Mouse (Mus musculus): ENCODE measurements around the gene E2f6. TPM values are rescaled to one million over a fixed set of nuclear protein-coding genes. Genes with fewer than 3 reads are reported as not detected.

E2f6 gene
- polyA plus RNA-seq, 1 experiment from 2014 or later: 40.5 TPM

DNA sequence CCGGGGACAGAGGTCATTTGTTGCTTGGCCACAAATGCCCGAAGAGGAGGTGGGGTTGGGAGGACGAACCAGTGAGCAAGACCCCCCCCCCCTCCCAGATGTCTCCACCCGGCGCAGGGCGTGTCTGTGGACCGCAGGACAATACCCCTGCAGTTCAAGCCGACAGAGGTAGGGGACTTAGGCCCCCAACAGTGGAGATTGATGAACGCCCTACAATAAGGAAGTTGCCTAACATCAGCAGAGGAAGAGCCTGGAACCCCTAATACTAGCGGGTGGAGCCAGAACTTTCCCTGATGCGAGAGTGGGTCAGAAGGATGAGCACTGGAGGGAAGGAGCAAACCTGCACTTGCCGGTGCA is 9.8 kb upstream of the E2f6 start:
- WGBS: 2% methylated on average over 12 of the region's 12 CpGs
- H3K4me1 ChIP-seq (replicated peaks): peaks cover 14% of the 10 kb centered on the region
- peak; percentile 44; the same call in 1 of the 2 replicates for ATAC-seq (replicated peaks; ENCODE audit: insufficient number of reproducible peaks, insufficient read depth, low FRiP score, low read depth)
- peak overlapping the region; percentile 100 for H3K4me2 ChIP-seq
- no peak overlapping the region for H3K27ac ChIP-seq
- no peaks in the 10 kb centered on the region for H3K9me3 ChIP-seq (replicated peaks)
- H3K36me3 ChIP-seq: no peaks in the 10 kb centered on the region
- H3K27me3 ChIP-seq: 0 out of 2 replicates have a peak, but pooled peaks cover 7% of the 10 kb centered on the region
- peak overlapping the region; percentile 60 for H3K4me3 ChIP-seq
- H3K9ac ChIP-seq: peak overlapping the region; percentile 59

DNA sequence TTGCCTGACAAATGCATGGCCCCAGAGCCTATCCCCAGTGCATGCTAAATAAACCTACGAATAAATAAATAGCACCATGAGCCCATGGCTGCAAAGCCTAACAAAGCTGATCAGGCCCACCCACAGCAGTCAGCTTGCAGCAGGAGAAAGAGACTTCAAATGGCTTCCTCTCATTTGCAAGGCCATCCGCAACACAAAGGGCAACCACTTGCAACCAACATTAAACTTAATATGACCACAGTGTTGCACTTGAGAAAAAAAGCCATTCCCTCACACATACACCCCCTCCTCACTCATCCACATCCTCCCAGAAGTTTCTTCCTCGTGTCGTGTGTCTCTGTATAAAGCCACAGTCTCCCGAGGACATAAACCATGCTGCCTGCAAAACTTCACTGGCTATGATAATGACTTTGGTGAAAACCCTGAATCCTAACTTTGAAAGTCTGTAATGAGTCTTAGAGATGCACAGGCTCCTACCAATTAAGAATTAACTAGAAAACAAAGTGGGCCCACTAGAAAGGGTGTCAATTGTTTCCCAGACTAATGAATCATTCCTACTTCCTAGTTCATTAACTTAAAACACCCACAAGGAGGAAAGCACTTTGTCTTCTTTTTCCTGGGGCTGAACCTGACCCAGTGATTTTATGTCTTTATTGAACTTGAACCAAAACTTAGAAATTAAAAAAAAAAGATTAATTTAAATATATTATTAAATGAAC is 7.4 kb upstream of the E2f6 start:
- H3K4me1 ChIP-seq (replicated peaks): peaks cover 14% of the 10 kb centered on the region
- H3K9ac ChIP-seq: no peak overlapping the region
- H3K27me3 ChIP-seq: peaks cover 20% of the 10 kb centered on the region
- H3K4me2 ChIP-seq: no peak overlapping the region
- H3K36me3 ChIP-seq: no peaks in the 10 kb centered on the region
- no peak overlapping the region for H3K4me3 ChIP-seq
- no peaks in the 10 kb centered on the region for H3K9me3 ChIP-seq (replicated peaks)
- H3K27ac ChIP-seq: no peak overlapping the region
- 56% methylated on average over 5 of the region's 5 CpGs for WGBS
- no peak for ATAC-seq (replicated peaks; ENCODE audit: insufficient number of reproducible peaks, insufficient read depth, low FRiP score, low read depth)

DNA sequence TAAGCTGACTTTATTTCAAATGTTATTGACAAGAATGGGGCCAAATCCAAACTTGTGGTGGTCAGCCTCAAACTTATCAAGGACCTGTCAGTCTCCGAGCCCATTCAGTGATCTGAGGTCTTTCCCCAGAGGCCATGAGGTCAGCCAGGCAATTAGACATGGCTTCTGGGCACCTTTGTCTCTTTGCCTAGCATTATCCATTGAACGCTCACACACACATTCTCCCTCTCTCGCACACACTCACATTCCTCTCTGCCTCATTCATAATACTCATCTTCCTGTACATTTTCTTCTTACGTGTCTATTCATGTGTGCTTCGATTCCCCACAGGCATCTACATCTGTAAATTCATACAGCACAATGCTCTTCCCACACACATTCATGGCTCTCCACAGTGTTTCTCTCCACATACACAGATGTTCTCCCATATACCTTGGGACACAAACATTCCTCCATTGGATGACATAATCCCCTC is 6.8 kb upstream of the E2f6 start:
- no peak overlapping the region for H3K4me2 ChIP-seq
- WGBS: 64% methylated on average over 5 of the region's 5 CpGs
- H3K4me1 ChIP-seq (replicated peaks): peaks cover 14% of the 10 kb centered on the region
- no peaks in the 10 kb centered on the region for H3K36me3 ChIP-seq
- peaks cover 22% of the 10 kb centered on the region for H3K27me3 ChIP-seq
- no peaks in the 10 kb centered on the region for H3K9me3 ChIP-seq (replicated peaks)
- H3K27ac ChIP-seq: no peak overlapping the region
- H3K9ac ChIP-seq: no peak overlapping the region
- no peak overlapping the region for H3K4me3 ChIP-seq
- no peak for ATAC-seq (replicated peaks; ENCODE audit: insufficient number of reproducible peaks, insufficient read depth, low FRiP score, low read depth)

DNA sequence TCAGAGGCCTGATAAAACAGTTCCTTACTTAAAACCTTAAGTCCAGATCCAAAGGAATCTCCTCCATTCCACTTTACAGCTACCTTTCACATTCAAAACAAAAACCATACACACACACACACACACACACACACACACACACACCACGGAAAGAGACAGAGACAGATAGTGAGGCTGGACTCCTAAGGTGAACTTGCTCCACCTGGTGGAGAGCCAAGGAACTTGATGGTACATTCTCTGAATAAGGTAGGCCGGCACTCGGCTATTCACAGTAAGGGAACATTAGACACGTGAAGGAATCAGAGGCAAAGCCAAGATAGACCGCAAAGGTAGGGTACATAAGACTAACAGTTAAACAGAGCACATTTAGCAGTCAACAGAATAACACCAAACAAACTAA is 5.3 kb upstream of the E2f6 start:
- ATAC-seq (replicated peaks; ENCODE audit: insufficient number of reproducible peaks, insufficient read depth, low FRiP score, low read depth): no peak
- Histone ChIP-seq H3K27me3 (peaks cover 34% of the 10 kb centered on the region), H3K27ac (no peak overlapping the region), H3K36me3 (no peaks in the 10 kb centered on the region), H3K4me3 (no peak overlapping the region), H3K9ac (no peak overlapping the region), H3K9me3 (replicated peaks) (no peaks in the 10 kb centered on the region), H3K4me2 (no peak overlapping the region), H3K4me1 (replicated peaks) (peaks cover 7% of the 10 kb centered on the region)
- WGBS: 5% methylated on average over 5 of the region's 5 CpGs

DNA sequence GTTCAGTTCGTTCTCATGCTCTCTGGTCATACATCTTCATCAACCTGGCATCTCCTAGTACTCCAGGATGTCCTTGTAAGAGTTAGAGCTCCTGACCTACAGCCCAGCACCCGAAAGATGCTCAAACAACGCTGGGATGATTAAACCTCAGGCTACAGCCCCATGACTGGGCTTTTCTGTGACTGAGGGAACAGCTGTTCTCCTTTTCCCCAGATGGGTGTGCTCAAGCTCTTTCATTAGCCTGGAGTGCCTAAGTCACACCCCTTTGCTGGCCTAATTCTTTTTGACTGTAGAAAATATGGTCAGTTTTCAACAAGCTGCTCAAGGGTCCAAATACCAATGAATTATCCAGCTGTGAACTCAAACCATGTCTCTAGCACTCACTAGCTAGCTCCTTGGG is 2.7 kb upstream of the E2f6 start:
- no peak overlapping the region for H3K4me3 ChIP-seq
- no peaks in the 10 kb centered on the region for H3K9me3 ChIP-seq (replicated peaks)
- H3K9ac ChIP-seq: no peak overlapping the region
- peaks cover 17% of the 10 kb centered on the region for H3K4me1 ChIP-seq (replicated peaks)
- H3K36me3 ChIP-seq: no peaks in the 10 kb centered on the region
- ATAC-seq (replicated peaks; ENCODE audit: insufficient number of reproducible peaks, insufficient read depth, low FRiP score, low read depth): no peak
- no peak overlapping the region for H3K4me2 ChIP-seq
- H3K27me3 ChIP-seq: peaks cover 28% of the 10 kb centered on the region
- no peak overlapping the region for H3K27ac ChIP-seq
- WGBS: 40% methylated on average over 3 of the region's 3 CpGs

DNA sequence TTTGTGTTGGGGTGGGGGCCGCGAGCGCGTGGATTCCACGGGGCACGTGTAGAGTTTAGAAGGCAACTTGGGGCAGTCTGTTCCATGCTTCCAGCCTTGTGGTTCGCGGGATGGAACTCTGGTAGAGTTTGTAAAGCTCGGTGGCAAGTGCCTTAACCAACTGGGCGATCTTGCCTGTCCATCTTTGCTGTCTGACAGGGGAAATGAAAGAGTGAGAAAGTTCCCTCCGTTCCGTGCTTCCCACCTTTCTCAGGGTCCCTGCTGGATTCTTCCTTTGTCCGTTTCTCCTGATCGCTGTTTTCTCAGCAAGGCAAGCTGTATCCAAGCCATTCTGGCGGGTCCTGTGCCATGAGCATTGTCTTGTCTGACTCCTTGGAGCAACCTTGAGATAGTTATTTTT is 714 bp downstream of the E2f6 start:
- Histone ChIP-seq H3K27ac (peak overlapping the region; percentile 72), H3K36me3 (peaks cover 5% of the 10 kb centered on the region), H3K9ac (peak overlapping the region; percentile 78), H3K4me2 (peak overlapping the region; percentile 97), H3K27me3 (peaks cover 25% of the 10 kb centered on the region), H3K4me1 (replicated peaks) (peaks cover 17% of the 10 kb centered on the region), H3K4me3 (peak overlapping the region; percentile 84), H3K9me3 (replicated peaks) (no peaks in the 10 kb centered on the region)
- peak; percentile 34; the same call in 1 of the 2 replicates for ATAC-seq (replicated peaks; ENCODE audit: insufficient number of reproducible peaks, insufficient read depth, low FRiP score, low read depth)
- WGBS: 2% methylated on average over 15 of the region's 15 CpGs

DNA sequence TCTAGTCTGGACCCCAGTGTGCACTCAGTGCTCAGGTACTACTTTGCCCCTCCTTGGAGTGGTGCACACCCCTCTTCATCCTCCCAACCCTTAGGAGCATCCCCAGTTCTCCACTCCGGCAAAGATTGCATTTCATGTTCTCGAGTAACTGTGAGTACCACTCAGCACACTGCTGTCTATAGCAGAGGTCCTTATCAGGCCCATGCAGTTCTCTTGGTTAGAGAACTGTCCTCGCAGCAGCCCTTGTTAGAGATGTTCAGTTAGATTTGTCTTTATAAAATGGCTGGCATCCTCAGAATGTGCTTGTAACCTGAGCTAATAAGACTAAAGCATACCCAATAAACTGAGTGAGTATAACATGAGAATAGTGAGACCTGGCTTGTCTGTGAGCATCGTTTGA is 6.4 kb downstream of the E2f6 start:
- Histone ChIP-seq H3K4me3 (no peak overlapping the region), H3K27me3 (no peaks in the 10 kb centered on the region), H3K27ac (no peak overlapping the region), H3K9ac (no peak overlapping the region), H3K4me2 (no peak overlapping the region), H3K36me3 (peaks cover 46% of the 10 kb centered on the region), H3K9me3 (replicated peaks) (no peaks in the 10 kb centered on the region), H3K4me1 (replicated peaks) (peaks cover 8% of the 10 kb centered on the region)
- WGBS: 84% methylated on average over 4 of the region's 4 CpGs
- no peak for ATAC-seq (replicated peaks; ENCODE audit: insufficient number of reproducible peaks, insufficient read depth, low FRiP score, low read depth)

DNA sequence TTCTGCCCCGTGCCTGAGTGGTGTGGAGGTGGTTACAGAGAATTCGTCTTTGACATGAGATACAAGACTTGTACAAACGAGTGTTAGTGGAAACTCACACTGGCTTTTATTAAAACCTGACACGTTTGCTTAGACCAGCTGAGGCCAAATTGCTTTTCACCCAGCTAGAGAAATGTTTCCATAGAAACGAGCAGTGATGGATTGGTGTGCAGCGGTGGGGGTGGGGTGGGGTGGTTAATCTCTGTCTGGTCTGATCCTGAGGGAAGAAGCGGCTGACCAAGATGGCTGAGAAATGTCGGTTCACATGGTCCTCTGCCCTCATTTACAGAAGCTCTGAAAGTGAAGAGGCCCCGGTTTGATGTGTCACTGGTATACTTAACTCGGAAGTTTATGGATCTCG is 7.8 kb downstream of the E2f6 start:
- Histone ChIP-seq H3K9ac (no peak overlapping the region), H3K36me3 (peaks cover 57% of the 10 kb centered on the region), H3K27ac (no peak overlapping the region), H3K27me3 (no peaks in the 10 kb centered on the region), H3K4me3 (no peak overlapping the region), H3K9me3 (replicated peaks) (no peaks in the 10 kb centered on the region), H3K4me2 (no peak overlapping the region), H3K4me1 (replicated peaks) (no peaks in the 10 kb centered on the region)
- 68% methylated on average over 11 of the region's 11 CpGs for WGBS
- no peak for ATAC-seq (replicated peaks; ENCODE audit: insufficient number of reproducible peaks, insufficient read depth, low FRiP score, low read depth)

DNA sequence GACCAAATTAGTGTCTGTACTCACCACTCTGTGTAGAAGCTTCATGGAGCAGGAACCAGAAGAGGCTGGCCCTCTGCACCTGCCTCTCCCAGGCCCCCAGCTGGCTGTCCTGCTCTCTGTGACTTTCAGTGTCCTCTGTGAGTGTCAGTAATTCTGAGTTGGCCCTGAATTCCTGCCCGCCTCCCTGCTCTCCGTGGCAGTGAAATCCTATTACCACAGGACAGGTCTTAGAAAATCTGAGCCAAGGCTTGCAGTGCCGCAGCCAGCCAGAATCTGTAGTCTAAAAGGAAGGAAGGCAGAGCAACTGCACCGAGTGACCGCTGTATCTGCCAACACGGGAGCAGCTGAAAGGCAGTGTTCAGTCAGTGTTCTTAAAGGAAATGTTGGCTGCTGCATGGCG is 10.0 kb downstream of the E2f6 start:
- H3K27ac ChIP-seq: peak overlapping the region; percentile 40; the same call in 1 of the 2 replicates
- H3K4me2 ChIP-seq: no peak overlapping the region
- no peak overlapping the region for H3K4me3 ChIP-seq
- H3K27me3 ChIP-seq: no peaks in the 10 kb centered on the region
- 78% methylated on average over 7 of the region's 7 CpGs for WGBS
- H3K9me3 ChIP-seq (replicated peaks): no peaks in the 10 kb centered on the region
- no peak overlapping the region for H3K9ac ChIP-seq
- peaks cover 73% of the 10 kb centered on the region for H3K36me3 ChIP-seq
- no peaks in the 10 kb centered on the region for H3K4me1 ChIP-seq (replicated peaks)
- ATAC-seq (replicated peaks; ENCODE audit: insufficient number of reproducible peaks, insufficient read depth, low FRiP score, low read depth): no peak; the same call in 1 of the 2 replicates

DNA sequence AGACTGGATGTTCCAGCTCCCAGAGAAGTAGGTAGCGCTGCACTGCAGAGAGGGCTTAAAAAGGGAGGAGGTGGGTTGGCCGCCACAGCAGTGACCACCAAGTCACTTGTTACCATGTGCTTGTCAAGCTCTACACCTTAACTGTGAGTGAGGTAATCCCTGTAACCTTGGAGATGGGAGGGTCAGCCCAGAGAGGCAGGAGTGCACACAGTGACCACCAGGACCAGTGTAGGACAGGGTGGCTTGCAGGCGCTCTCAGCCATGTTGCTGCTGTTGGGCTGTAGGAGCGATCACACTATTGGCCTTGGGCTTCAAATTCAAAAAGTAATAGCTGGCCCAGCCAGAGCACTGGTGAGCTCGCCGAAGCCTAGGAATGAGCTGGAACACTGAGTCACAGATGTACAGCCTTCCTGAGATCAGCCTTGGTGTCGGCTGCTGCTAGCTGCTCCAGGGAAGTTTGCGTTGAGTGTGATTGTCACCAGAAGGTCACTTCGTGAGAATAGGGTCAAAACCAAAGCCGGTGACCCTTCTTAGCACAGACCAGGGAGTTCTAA is 11.5 kb downstream of the E2f6 start:
- Histone ChIP-seq H3K9ac (no peak overlapping the region), H3K4me3 (no peak overlapping the region), H3K36me3 (peaks cover 72% of the 10 kb centered on the region), H3K27ac (no peak overlapping the region), H3K4me2 (no peak overlapping the region), H3K4me1 (replicated peaks) (no peaks in the 10 kb centered on the region), H3K9me3 (replicated peaks) (no peaks in the 10 kb centered on the region), H3K27me3 (no peaks in the 10 kb centered on the region)
- WGBS: 93% methylated on average over 10 of the region's 10 CpGs
- no peak for ATAC-seq (replicated peaks; ENCODE audit: insufficient number of reproducible peaks, insufficient read depth, low FRiP score, low read depth)

DNA sequence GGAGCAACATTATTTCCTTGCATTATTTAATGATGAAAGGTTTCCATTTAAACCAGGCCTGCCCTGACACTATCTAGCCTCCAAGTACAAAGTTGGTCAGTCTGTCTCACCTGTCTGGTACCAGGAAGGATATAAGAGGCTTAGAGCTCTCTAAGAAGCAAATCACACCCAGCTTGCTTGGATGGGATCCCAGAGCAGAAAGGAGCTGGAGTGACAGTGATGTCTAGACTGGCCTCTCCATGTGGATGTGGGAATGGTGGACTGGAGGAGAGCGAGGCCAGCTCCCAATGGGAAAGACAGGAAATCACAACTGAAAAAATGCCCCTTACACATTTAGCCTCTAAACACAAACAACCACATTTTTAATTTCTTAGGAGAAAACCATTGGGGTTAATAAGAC is 12.9 kb downstream of the E2f6 start:
- H3K4me1 ChIP-seq (replicated peaks): 0 out of 2 replicates have a peak, but pooled peaks cover 4% of the 10 kb centered on the region
- peaks cover 71% of the 10 kb centered on the region for H3K36me3 ChIP-seq
- no peak overlapping the region for H3K4me3 ChIP-seq
- no peak overlapping the region for H3K27ac ChIP-seq
- 63% methylated on average over 1 of the region's 1 CpGs for WGBS
- no peaks in the 10 kb centered on the region for H3K9me3 ChIP-seq (replicated peaks)
- H3K27me3 ChIP-seq: no peaks in the 10 kb centered on the region
- H3K4me2 ChIP-seq: no peak overlapping the region
- ATAC-seq (replicated peaks; ENCODE audit: insufficient number of reproducible peaks, insufficient read depth, low FRiP score, low read depth): no peak
- no peak overlapping the region for H3K9ac ChIP-seq

DNA sequence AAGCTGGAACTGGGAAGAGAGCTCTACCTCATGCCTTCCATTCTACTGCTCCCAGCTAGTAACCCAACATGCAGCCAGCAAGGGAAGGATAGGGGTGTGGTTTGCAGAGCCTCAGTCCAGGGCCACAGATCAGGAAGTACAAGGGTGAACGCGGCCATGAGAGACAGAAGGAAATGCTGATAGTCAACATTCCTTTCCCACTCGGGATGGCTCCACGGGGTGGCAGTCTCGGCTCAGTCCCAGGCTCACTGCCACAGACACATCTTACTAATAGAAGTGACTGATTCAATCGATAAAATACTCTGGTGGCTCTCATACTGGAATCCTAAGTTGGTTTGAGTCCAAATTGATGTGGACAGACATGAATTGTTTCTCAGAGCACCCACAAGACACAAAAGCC is 17.7 kb downstream of the E2f6 start:
- ATAC-seq (replicated peaks; ENCODE audit: insufficient number of reproducible peaks, insufficient read depth, low FRiP score, low read depth): 0 out of 2 replicates have a peak, but pooled peaks have one; percentile 30
- Histone ChIP-seq H3K36me3 (peaks cover 29% of the 10 kb centered on the region), H3K27me3 (no peaks in the 10 kb centered on the region), H3K4me3 (no peak overlapping the region), H3K4me2 (no peak overlapping the region), H3K4me1 (replicated peaks) (peaks cover 13% of the 10 kb centered on the region), H3K9me3 (replicated peaks) (no peaks in the 10 kb centered on the region), H3K9ac (no peak overlapping the region), H3K27ac (peak overlapping the region; percentile 37; the same call in 1 of the 2 replicates)
- WGBS: 22% methylated on average over 6 of the region's 6 CpGs
